Mouse (Mus musculus) c-Kit-positive CD71-negative TER-119-negative erythroid progenitor cells, embryonic 14.5 days (primary cell): ENCODE results near the gene Elmod3.
A peak's percentile ranks its signal among the peaks of the same experiment; 100 is the strongest.

ENCODE experiments used
- DNase-seq: peaks from one replicate; pipeline ENCODE4 v3.0.0-alpha.2; 2013; ENCODE audit warnings: low read depth

The Elmod3 gene

DNA sequence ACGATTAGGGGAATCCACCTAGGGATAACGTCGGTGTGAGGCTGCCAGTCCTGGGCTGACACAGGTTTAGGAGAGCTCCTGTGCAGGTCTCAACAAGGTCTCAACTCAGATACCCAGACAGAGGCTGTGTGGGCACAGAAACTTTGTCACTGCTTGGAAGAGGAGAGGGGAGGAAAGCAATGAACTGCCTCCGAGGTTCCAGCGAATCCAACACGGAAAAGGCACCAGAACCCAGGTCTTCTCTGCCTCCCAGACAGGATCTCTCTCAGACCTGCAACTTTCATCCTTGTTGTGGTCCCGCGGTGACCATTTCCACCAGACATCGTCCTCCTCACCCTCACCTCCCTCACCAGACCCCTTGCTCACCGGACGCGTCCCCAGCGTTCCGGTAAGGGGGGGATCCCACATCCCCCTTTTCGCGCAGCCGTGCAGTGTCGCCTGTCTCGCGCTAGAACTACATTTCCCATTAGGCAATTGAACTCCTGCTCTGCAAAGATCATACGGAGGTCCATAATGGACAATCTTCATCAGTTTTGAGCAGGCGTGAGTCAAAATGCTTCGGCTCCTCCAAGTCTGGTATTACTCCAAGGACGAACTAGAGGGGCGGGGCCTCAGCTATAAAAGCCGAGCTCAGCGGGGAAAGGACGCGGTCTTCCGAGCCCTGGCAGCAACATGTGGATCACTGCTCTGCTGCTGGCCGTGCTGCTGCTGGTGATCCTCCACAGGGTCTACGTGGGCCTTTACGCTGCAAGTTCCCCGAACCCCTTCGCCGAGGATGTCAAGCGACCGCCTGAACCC is at the start of gene Elmod3, which contains the start of gene Retsat:
Gene Elmod3, minus strand, starts transcription at position 458 of the 798 bp plus-strand sequence.
Gene Retsat, plus strand, starts transcription at position 520 of the 798 bp plus-strand sequence.
- DNase-seq, result peak; percentile 96

DNA sequence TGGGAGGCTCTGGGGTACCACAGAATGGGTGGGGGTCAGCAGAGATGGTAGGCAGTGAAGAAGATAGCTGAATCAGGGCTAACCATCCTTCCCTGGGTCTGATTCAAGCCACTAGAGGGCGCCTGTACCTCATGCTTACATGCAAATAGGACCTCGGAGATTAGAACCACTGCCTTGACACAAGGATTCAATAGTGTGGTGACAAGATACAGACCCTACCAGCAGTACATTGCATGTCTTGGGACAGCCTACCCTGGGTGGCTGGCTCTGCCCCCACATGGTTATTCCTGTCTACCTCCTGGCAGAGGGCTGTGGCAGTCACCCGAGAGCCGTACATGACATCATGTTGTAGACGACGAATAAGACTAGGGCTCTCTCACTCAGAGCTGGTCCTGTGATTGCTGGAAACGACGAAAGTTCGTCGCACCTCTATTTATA is 49.2 kb upstream of the Elmod3 start:
- peak; percentile 46 for DNase-seq

DNA sequence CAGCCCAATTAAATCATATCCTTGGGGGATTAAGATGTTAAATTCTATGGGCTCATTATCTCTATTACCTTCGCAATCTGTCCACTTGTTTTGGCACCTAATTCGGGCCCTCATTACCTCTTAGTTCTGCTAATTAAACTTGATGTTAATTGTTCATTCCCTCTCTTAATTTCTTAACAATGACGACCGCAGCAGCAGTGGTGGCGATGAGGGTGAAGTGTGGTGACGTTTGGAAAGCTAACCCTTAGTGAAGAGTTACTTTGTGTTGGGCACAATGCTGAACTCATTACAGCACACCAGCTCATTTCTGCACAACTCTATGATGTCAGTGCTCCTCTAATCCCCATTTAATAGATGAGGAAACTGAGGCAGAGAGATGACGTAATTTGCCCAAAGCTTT is 47.2 kb upstream of the Elmod3 start:
- no peak for DNase-seq

DNA sequence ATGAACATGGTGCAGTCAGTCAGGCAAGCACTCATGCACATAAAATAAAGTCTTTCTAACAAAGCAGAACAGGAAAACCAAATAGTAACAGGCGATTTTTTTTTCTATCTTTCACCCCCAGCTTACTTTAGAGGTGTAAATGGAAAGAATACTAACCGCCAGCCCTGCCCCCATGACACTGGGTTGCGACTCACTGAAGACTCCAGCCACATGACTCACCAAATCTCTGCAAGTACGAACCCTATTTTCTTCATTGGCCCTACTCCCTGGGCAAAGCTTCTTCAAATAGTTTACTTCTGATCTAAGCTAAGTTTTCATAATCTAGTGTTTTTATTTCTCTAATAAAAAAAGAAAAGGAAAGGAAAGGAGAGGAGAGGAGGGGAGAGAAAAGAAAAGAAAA is 46.4 kb upstream of the Elmod3 start:
- DNase-seq, result no peak

DNA sequence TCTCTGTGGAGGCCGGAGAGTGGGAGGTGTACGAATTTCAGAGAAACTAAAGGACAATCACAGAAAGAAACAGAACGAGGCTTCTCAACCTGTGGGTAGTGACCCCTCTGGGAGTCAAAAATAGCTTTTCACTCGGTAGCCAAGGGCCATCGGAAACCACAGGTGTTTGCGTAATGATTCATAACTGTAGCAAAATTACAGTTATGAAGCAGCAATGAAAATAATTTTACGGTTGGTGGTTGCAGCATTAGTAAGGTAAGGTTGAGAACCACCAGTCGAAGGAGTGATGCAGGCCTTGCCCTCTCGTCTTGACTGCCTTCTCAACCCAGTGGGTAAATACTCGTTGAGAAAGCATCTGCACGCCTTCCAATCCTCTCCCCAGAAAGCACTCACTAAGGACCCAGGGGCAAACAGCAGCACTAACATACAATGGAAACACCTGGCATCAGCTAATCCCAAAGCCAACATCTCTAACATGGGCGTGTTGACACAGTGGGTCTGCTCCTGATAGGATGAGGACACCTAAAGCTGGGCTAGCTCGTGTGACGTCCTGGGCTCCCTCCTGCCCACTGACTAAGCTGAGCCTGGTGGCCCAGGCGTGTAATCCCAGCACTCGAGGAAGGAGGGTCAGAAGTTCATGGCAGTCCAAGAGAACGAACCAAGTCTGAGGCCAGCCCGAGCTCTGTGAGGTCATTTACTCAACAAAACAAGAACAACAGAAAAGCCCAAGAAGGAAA is 43.2 kb upstream of the Elmod3 start:
- DNase-seq, result no peak

DNA sequence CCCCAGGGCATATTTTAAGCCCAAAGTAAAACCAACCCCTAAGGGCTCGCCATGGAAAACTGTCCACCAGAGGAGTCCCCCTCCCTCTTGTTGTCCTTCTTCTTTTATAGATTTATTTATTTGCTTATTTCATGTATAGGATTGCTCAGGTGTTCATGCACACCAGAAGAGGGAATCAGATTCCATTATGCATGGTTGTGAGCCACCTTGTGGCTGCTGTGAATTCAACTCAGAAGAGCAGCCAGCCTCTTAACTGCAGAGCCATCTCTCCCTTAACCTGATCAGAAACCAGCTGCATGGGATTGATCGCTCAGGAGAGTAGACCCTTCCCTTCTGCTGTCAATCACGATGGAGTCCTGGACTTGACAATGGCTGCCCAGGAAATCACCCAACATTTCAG is 38.7 kb upstream of the Elmod3 start:
- DNase-seq, result no peak

DNA sequence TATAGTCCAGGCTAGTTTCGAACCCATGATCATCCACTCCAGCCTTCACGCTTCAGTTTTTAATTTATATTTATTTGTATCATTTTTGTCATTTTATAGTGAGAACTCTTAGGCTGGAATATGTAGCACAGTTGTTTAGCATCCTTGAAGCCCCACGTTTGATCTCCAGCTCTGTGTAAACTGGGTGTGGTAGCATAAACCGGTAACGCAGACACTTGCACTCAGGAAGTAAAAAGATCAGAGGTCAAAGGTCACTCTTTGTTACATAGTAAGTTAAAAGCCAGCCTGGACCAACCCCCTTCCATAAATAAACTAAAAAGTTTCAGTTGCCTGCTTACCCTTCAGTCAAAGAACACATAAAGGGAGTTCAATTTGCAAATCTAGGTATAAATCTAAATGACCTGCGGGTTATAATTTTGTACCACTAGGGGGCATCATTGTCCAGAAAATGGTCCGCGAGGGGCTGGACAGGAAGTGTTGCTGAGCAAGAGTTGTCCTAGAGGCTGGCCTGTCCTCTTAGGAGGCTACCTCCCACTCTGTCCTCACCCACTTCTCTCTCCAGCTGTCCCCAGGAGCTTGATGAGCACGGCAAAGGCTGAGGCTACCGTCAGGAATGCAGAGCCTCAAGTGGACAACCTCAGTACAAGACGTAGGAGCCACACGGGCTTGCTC is 37.7 kb upstream of the Elmod3 start:
- peak; percentile 55 for DNase-seq

DNA sequence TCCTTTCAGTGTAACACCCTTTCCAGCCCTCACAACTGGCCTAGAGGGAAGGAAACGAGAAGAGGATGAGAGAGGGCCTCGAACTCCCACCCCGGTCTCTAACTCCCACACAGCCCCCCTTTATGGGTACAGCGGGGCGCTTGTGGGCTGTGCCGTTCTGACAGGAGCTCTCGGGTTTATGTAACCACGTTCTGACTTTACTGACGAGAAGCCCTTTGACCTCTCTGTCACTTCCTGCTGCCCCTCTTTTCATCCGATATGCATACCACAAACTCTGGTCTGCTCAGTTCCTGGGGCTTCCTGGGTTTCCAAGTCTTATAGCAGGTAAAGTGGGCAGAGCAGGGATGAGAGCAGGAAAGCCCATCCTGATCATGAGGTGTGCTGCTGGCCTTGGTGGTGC is 36.1 kb upstream of the Elmod3 start:
- DNase-seq, result no peak

DNA sequence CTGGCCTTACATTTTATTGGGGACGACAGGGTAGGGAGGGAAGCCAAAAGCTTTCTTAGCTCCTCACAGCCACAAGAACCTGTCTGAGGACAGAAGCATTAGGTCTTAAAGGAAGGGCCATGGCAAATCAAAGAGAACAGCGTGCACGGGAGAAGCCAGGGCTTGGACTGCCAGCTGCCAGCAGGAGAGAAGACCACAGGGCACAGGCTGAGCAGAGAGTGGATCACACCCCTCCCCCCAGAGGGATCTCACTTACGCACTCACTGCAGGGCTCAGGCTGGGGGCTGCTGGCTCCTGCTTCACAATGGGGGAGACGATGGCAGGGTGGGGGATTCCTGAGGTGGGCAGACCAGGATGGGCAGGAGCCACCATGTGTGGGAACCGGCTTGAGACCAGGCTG is 33.5 kb upstream of the Elmod3 start:
- no peak for DNase-seq

DNA sequence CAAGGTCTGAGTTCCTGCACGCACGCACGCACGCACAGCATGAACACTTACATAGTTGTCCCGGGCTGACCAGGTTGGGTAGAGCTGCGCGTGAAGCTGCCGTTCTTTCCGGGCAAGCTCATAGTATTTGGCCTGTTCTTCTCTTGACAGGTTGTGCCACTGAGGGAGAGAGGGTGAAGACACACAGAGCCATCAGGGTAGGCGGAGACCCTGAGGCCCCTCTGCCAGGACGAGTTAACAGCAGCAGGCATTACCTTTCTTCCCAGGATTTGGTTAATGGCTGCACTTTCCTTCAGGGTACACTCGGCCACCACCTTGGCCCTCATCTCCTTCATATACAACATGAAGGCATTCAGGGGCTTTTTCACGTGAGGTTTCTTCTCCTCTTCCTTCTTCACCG is 32.7 kb upstream of the Elmod3 start:
- no peak for DNase-seq

DNA sequence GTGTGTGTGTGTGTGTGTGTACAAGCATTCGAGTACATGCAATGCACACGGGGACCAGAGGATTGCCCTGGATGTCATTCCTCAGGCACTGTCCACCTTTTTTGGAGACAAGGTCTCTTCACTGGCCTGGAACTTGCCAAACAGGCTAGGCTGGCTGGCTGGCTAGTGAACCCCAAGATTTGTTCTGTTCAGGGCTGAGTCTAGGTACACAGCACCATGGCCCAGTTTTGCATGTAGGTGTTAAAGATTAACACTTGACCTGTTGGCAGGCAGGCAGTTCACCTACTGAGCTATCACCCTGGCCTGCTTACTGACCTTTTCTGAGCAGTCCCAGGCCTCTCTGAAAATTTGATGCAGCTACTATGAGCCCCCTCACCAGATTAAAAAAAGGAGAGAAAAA is 32.2 kb upstream of the Elmod3 start:
- no peak for DNase-seq

DNA sequence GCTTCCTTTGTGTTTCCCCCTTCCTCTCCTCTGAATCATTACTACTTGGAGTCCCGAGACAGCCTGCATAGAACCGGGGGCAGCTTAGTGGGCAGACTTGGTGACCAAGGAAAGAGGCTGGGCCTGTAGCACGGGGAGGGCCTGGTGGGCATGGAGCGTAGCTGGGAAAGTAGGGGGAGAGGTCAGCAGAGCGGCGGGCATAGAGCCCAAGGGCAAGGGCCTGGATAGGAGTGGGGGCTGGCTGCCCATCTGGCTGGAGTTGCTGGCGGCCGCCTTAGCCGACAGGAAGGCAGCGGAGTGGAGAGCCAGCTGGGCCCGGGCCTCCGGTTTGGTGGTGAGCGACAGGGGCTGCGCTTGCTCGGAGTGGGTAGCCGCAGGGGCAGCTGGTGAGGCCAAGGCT is 29.1 kb upstream of the Elmod3 start:
- DNase-seq, result no peak

DNA sequence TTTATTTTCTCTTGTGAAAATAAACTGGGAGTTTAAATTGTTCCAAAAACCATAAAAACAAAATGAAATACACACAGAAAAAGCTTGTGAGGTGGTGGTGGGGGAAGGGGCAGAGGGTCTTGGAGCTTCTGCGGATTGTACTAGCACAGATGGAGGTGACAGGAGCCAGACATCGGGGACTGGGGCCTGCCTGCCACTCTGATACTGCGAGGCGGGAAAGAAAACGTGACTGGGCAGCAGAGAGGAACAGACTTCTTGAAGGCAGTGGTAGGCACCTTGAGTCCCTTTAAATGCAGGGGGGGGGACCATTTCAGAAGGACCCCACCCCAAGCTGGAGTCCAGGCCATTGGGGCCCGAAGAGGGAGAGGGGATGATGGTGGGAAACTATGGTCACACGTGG is 28.2 kb upstream of the Elmod3 start:
- no peak for DNase-seq

DNA sequence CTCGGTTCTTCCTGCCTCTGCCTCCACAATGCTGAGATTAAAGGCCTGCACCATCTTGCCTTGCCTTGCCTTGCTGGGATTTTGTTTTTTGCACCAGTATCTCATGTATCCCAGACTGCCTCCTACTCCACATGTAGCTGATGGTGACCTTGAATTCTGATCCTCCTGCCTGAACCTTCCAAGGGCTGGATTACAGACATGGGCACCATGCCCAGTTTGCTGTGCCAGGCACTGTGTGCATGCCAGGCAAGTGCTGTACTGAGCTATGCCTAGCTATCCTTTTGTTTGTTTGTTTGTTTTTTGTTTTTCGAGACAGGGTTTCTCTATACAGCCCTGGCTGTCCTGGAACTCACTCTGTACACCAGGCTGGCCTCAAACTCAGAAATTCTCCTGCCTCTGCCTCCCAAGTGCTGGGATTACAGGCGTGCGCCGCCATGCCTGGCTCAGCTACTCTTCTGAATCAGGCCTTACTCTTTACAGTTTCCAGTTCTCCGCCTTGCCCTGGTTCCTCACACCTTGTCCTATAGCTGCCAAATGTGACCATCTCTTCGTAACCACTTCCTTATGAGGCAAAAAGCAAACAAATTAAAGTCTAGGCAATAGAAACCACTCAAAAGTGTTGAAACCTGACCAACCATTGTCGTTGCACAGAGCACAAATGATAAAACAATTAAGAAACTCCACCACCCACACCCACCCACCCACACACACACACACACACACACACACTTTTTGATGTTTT is 25.6 kb upstream of the Elmod3 start:
- no peak for DNase-seq

DNA sequence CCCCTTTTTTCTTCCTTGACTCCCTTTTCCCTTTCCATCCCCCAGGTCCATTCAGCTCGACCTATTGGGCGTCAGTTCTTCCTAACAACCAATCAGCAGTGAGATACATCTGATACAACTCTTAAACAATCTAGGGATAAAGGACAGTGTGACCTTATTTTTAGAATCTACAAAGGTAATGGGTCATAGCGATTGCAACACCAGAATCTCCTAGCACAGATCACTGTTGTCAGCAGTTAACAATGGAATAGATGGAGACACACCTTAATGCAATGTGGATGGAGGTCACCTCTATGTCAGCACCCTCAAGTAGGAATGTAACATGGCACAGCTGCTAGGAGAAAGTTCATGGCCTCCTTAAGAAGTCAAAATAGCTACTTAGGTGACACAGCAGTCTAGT is 24.7 kb upstream of the Elmod3 start:
- no peak for DNase-seq

DNA sequence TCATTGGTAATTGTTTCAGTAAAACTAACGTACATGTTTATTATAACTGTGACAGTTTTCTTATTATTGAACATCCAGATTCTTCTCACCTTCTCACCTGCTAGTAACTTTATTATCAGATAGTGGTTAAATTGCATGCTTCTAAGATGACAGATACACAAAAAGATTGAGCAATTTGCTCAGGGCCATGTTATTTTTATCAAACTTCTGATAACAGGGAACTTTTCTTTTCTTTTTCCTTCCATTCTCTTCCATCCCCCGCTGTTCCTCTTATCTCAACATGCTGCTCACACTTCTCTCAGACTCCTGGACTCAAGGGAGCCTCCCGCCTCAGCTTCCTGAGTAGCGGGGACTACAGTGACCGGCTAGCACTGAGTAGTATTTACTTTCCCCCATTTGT is 22.7 kb upstream of the Elmod3 start:
- no peak for DNase-seq

DNA sequence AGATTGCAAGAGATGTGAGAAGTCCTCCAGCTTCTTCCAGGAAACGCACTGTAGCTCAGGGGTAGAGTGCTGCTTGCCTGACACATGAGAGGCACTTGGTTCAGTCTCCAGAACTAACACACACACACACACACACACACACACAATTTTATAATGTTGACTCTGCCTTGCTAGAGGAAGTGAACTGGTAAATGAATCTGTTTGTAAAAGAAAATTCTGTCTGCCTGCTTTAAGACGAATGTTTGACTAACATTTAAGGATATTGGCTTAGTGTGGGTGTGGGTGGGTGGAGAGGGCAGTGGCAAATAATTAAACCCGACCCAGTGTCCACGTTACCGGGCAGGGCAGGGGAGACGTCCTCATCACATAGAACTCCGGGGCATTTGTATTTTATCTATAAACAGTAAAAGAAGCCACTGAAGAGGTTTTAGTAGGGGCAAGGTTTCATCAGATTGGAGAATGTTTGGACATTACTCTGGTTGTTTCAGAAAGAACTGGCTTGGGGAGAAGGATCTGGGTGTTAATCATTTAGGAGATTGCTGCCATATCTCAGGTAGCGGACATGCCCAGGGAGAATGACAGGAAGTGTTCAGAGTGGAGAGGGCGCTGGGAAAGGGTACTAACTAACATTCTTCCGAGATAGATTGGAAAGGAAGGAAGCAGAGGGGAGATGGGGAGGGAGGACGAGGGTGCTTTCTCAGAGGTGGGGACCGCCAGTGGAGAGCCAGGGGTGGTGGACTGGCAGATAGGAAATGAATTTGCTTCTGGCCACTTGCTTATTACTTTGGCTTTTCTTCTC is 21.7 kb upstream of the Elmod3 start:
- DNase-seq, result no peak

DNA sequence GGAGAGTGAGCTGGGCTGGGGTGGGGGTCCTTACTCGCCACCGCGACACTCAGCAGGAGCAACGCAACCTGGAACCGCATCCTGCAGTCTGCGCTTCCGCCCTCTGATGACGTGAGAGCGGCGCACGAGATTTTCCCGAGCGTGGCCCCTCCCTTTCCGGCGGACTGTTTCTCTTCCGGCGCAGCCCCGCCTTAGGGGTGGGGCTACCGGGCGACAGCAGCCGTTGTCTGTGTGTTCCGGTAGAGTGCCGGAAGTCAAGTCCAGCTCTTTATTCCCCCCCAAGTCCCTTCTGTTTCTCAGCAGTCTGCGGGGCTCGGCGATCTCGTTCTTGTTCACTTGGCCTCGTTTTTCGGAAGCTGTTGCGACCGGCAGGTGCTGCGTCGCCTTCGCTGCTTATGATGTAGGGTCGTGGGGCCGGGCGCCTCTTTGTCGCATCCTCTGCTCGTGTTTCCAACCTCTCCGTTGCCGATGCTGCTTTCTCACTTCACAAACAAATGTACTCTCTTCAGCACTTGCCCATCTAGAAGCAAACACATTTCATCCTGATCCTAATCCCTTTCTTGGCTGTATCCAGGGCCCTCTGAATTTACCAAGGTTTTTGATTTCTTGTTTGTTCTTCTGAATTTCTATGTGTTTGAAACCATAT is 18.6 kb upstream of the Elmod3 start, which contains the start of gene Tgoln1:
Gene Tgoln1, minus strand, starts transcription at position 358 of the 646 bp plus-strand sequence.
- peak; percentile 95 for DNase-seq

DNA sequence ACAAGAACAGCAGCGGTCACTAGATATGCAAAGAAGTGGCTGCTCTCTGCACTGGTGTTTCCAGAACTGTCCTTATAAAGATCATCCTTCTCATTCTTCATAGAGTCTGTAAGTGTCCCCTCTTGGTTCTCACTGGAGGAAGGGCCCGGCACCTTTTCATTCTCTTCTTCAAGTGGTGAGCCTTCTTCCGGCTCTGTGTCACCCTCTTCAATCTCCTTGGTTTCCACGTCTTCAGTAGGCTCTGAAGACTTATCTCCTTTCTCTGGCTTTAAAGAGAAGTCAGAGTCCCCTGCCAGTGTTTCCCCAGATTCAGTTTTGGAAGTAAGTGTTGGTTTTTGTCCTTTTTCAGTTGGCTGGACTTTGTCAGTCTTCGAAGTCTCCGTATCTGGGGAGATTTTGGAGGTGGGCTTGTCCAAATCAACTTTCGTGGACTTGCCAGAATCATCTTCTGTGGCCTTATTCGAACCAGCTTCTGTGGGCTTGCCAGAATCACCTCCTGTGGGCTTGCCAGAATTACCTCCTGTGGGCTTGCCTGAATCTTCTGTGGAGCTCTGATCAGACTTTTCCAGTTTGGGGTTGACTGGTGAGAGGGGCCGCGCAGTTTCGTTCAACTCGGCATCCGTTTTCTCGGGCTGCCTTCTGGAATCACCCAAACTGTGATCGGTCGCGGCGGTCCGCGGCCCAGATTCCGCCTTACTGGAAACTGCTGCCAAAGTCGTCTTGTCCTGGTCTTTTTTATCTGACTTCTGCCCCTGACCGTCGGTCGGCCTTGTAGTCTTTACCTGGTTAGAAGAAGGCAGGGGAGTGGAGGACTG is 17.6 kb upstream of the Elmod3 start:
- no peak for DNase-seq

DNA sequence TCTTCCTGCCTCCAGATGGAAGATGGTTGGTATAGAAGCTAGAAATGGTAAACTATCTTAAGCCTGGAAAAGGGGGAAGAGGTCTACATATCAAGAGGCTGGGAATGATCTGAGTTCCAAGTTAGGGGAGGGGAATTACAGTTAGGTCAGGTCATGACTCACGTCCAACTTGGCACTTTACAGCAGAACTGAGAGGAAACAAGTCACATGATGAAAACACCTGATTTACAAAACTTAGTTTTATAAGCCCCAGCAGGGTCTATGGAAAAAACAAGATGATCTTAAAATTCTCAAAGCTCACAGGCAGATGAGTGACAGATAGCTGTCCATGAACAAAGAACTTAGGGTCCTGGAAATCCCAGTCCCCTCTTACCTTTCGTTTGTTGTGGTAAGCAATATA is 16.9 kb upstream of the Elmod3 start:
- DNase-seq, result no peak
